Mouse (Mus musculus): Measurements from ENCODE around the gene Cacna2d2. TPM values are rescaled to one million over a fixed set of nuclear protein-coding genes. Genes with fewer than 3 reads are reported as not detected.

Gene Cacna2d2
- polyA plus RNA-seq, 1 experiment from 2014 or later = 2.9 TPM

DNA sequence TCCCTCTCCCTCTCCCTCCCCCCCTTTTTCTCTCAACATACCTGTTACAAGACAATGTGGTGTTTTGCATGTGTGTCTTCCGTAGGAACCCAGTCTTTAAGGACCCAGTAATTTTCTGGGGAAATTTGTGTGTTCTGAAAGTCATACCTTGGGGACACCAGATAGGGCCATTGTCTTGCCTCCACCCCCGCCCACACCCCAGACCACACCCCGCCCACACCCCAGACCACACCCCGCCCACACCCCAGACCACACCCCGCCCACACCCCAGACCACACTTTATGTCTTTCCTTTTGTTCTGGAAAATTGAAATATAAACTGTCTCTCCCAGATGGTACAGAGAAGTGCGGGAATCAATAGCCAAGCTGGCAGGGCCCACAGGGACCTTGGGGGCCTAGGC lies 91.2 kb downstream of the Cacna2d2 start:
- DNase-seq (ENCODE audit: low spot score) = no peak
- H3K4me3 ChIP-seq = no peak overlapping the region

DNA sequence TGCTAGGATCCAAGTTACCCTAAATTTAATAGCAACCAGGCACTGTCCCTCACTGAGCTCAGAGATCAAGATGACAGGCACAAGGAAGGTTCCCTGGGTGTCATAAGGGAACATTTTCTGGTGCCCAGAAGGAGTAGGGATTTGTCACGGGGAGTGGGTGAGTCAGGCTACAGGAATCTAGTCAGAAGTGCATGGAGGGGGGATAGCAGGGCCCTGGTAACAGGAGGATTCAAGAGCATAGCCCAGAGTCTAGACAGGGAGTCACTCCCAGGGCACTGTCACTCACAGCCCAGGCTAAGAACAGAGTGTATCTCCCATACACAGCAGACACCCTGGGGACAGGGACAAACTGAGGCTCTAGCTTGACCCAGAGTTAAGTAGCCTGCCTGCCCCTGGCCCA lies 94.1 kb downstream of the Cacna2d2 start:
- Histone ChIP-seq H3K27me3 (ENCODE audit: insufficient read depth, poor library complexity, severe bottlenecking) (peaks cover 3% of the 10 kb centered on the region; the same call in 1 of the 2 replicates), H3K4me1 (replicated peaks) (peaks cover 23% of the 10 kb centered on the region), H3K27ac (no peak overlapping the region), H3K4me3 (no peak overlapping the region), H3K9me3 (no peaks in the 10 kb centered on the region), H3K36me3 (no peaks in the 10 kb centered on the region)
- 60% methylated on average over 1 of the region's 1 CpGs for WGBS
- DNase-seq (ENCODE audit: low spot score) = no peak

More for the DNA sequence above, 91.2 kb downstream of the Cacna2d2 start:
- Histone ChIP-seq H3K9me3 (no peaks in the 10 kb centered on the region), H3K36me3 (no peaks in the 10 kb centered on the region), H3K27me3 (ENCODE audit: insufficient read depth, poor library complexity, severe bottlenecking) (peaks cover 9% of the 10 kb centered on the region; the same call in 1 of the 2 replicates), H3K4me1 (replicated peaks) (peaks cover 43% of the 10 kb centered on the region), H3K27ac (peak overlapping the region; percentile 40; the same call in 1 of the 2 replicates)
- 69% methylated on average over 6 of the region's 6 CpGs for WGBS

DNA sequence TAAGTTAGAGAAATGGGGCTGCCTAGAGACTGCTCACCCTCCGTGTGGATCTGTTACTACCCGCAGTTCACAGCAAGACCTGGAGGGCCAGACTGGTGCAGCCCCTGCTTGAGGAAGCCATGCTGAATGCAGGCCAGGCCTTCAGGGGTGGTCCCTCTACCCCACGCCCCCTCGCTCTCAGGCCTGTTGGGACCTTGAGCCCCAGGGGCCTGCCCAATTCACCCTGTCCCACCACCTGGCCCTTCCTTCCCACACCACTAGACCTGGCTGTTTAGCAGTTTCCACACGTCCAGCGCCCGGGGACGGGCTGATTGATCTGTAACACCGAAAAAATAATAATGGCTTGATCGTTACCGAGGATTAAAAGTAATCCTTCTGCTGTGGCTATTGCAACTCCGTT lies 94.8 kb downstream of the Cacna2d2 start:
- no peaks in the 10 kb centered on the region for H3K36me3 ChIP-seq
- H3K27ac ChIP-seq = no peak overlapping the region
- H3K27me3 ChIP-seq (ENCODE audit: insufficient read depth, poor library complexity, severe bottlenecking) = peaks cover 3% of the 10 kb centered on the region; the same call in 1 of the 2 replicates
- peaks cover 23% of the 10 kb centered on the region for H3K4me1 ChIP-seq (replicated peaks)
- no peak for DNase-seq (ENCODE audit: low spot score)
- H3K9me3 ChIP-seq = no peaks in the 10 kb centered on the region
- WGBS = 76% methylated on average over 12 of the region's 12 CpGs
- no peak overlapping the region for H3K4me3 ChIP-seq

DNA sequence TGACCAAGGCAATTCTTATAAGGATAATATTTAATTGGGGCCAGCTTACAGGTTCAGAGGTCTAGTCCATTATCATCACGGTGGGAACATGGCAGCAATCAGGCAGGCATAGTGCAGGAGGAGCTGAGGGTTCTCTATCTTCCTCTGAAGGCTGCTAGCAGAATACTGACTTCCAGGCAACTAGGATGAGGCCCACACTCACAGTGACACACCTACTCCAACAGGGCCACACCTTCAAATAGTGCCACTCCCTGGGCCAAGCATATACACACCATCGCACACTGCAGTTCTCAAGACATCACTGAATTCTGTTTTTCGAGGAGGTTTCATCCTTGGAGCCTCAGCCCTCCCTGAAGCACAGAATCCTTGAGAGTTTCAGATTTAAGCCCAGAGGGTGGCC lies 96.9 kb downstream of the Cacna2d2 start:
- Histone ChIP-seq H3K4me1 (replicated peaks) (peaks cover 23% of the 10 kb centered on the region), H3K36me3 (no peaks in the 10 kb centered on the region), H3K9me3 (no peaks in the 10 kb centered on the region), H3K4me3 (no peak overlapping the region), H3K27me3 (ENCODE audit: insufficient read depth, poor library complexity, severe bottlenecking) (peaks cover 3% of the 10 kb centered on the region; the same call in 1 of the 2 replicates), H3K27ac (no peak overlapping the region)
- DNase-seq (ENCODE audit: low spot score) = no peak
- 87% methylated on average over 3 of the region's 3 CpGs for WGBS

DNA sequence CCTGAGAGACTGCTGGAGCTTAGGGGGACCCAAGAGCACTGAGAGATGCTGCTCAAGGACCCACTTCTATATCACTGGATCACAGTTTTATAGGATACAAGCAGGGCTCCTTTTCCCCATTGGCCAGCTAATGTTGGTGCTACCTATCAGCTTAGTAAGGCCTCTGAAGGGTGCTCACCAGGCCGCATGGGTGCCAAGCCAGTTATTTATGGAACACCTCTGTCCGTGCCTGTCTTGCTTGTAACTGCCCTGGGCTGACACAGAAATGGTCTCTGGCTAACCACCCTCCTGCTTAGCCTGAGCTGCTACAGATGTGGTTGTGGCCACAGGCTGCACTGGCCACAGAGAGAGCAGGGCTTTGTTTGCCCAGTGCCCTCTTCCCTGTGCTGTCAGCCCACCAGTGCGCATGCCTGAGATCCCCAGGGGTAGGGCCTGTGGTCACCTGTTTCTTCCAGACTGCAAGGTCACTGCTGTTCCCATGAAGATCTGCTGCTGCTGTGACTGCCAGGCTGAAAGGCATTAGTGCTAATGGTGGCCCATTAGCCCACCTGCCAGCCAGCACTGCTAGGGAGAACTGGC lies 101.4 kb downstream of the Cacna2d2 start:
- DNase-seq (ENCODE audit: low spot score) = no peak
- Histone ChIP-seq H3K4me3 (no peak overlapping the region), H3K27ac (0 out of 2 replicates have a peak overlapping the region, but pooled peaks have one; percentile 19), H3K9me3 (no peaks in the 10 kb centered on the region), H3K4me1 (replicated peaks) (0 out of 2 replicates have a peak, but pooled peaks cover 2% of the 10 kb centered on the region), H3K27me3 (ENCODE audit: insufficient read depth, poor library complexity, severe bottlenecking) (no peaks in the 10 kb centered on the region), H3K36me3 (no peaks in the 10 kb centered on the region)
- WGBS = 94% methylated on average over 3 of the region's 3 CpGs

DNA sequence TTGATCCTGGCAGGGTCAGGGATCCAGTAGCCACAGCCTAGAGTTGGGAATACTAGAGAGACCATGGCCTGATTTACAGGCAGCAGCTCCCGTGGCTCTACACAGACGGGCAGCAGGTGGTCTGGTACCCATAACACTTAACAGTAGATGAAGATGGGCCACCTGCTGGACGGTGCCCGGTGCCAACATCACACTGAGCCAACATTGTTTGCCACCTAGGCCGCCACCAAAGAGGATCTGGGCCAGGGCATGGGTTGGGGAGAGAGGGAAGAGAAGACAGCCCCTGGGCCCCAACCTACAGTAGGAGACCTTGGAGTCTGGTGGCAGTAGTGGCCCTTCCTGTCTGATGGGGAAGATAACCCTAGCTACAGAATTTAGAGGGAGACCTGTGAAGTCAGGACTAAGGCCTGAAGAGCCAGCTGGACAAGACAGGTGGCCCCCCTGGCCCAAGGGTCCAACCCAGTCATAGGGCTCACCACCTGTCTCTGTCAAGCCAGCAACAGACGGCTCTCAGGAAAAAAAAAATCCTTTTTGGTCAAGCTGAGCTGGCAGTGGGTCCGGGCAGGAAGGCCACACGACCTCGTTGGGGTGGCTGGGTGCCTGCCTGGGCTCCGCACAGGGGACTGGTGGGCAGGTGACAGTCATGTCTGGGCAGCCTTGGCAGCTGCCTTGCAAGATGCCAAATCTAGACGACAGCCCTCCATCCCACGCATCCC lies 102.9 kb downstream of the Cacna2d2 start:
- Histone ChIP-seq H3K9me3 (no peaks in the 10 kb centered on the region), H3K27ac (no peak overlapping the region)

DNA sequence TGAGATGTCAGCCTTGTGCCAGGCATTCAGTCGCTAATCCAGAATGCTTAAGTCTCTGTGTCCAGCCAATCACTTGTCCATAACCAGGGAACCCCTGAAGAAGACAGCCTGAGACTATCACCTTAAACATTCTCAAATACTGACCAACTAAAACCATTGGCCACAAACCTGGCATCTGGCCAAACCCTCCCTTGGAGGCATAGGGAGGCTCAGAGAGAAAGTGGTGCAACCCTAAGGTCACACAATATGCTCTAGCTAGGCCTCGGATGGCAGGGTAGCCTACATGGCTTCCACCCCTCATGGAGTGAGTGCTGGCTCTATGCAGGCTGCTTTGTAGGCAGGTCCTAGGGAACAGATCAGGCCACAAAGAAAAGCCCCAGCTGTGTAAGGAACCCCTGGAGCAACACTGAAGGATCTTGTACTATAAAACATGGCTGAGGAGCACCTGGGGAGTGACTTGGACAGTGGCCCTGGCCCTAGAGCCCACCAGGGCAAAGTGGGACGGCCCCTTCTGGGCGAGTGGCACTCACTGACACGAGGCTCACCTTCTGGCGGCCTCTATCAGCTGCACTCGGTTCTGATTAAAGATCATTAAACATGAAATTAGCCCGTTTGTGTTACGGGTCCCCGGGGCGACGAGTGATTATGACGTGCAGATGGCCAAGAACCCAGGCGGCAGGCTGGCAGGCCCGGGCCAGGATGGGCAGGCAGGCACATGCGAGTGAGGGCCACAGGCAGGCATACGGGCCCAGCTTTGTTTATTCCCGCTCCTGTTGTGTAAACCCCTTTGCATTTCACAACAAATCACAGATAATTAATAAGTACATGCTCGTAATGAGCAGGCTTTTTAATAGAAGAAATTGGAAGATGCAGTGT lies 105.5 kb downstream of the Cacna2d2 start:
- Histone ChIP-seq H3K36me3 (no peaks in the 10 kb centered on the region), H3K27me3 (ENCODE audit: insufficient read depth, poor library complexity, severe bottlenecking) (peaks cover 6% of the 10 kb centered on the region), H3K4me1 (replicated peaks) (peaks cover 29% of the 10 kb centered on the region), H3K9me3 (no peaks in the 10 kb centered on the region), H3K27ac (no peak overlapping the region; the same call in 1 of the 2 replicates), H3K4me3 (no peak overlapping the region)
- DNase-seq (ENCODE audit: low spot score) = no peak
- WGBS = 84% methylated on average over 19 of the region's 19 CpGs

More for the DNA sequence above, 102.9 kb downstream of the Cacna2d2 start:
- no peaks in the 10 kb centered on the region for H3K36me3 ChIP-seq
- H3K4me1 ChIP-seq (replicated peaks) = peaks cover 9% of the 10 kb centered on the region
- 92% methylated on average over 12 of the region's 12 CpGs for WGBS
- DNase-seq (ENCODE audit: low spot score) = no peak
- H3K4me3 ChIP-seq = no peak overlapping the region
- H3K27me3 ChIP-seq (ENCODE audit: insufficient read depth, poor library complexity, severe bottlenecking) = 0 out of 2 replicates have a peak, but pooled peaks cover 3% of the 10 kb centered on the region

DNA sequence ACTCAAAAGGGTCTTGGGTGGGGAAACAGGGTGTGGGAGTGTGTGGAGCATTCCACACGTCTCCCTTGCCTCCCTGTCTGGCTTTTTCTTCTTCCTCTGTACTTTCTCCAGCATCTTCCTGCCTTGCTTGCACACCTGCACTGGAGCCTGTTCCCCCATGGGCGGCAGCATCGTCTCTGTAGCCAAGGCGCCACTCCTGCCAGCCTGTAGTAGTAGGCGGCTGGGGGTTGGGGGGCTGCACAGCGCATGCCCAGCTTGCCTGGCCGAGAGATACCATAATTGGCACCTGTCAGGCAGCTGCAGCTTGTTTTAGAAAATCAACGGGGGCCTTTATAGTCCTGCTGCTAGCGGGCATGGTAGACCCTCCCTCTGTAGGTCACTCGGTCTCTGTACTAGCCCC lies 108.9 kb downstream of the Cacna2d2 start:
- Histone ChIP-seq H3K9me3 (no peaks in the 10 kb centered on the region), H3K36me3 (no peaks in the 10 kb centered on the region), H3K27me3 (ENCODE audit: insufficient read depth, poor library complexity, severe bottlenecking) (peaks cover 6% of the 10 kb centered on the region), H3K4me1 (replicated peaks) (peaks cover 59% of the 10 kb centered on the region), H3K4me3 (no peak overlapping the region), H3K27ac (peak overlapping the region; percentile 40)
- DNase-seq (ENCODE audit: low spot score) = no peak
- WGBS = 59% methylated on average over 10 of the region's 10 CpGs

DNA sequence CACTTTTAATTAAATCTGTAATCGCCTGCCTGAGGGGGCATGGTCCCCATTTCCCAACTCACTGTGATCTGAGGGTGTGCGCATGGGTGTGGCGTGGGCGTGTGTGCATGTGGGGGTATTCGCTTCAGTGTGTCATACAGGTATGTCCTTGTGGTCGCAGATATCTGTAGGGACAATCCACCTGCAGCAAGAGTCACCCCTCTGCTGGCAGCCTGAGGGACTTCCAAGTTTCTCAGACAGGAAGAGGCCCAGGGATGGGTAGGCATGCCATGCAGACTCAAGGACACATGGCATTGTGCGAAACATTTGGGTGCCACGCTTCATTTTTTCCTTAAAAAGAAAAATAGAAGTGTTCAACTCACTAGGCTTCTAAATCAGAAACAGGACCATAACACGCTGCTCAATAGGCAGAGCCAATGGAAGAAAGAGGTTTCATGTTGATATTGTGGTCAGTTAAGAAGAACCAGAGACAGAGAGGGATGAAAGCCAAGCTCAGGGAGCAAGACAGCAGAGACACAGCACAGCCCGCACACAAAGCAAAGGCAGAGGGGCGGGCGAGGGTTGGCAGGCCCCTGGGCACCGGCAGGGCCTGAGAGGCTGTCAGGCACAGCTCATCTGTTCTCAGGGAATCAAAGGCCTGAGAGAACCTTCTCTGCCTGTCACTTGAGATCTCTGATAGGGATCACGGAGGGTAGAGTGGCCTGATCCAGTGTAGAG lies 111.1 kb downstream of the Cacna2d2 start:
- Histone ChIP-seq H3K27me3 (ENCODE audit: insufficient read depth, poor library complexity, severe bottlenecking) (peaks cover 6% of the 10 kb centered on the region), H3K36me3 (no peaks in the 10 kb centered on the region), H3K9me3 (no peaks in the 10 kb centered on the region), H3K4me3 (no peak overlapping the region), H3K27ac (peak overlapping the region; percentile 72), H3K4me1 (replicated peaks) (peaks cover 71% of the 10 kb centered on the region)
- WGBS = 91% methylated on average over 14 of the region's 14 CpGs
- no peak for DNase-seq (ENCODE audit: low spot score)

DNA sequence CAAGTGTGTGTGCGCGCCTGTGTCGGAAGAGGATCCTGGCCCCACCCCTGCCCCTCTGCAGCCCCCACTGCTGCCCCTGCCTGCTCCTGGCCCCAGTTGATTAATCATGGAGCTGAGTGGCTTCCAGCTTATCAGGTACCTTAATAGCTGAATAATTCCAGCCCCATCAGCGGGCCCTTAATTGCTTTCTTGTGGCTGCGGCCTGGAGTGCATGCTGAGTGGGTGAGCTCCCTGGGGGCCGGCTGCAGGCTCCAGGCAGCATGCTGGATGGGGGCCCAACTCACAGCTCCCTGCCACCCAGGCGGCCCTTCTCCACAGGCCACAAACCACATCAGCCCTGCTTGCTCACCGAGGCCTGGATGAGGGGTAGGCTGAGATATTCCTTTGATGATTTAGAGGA lies 112.0 kb downstream of the Cacna2d2 start:
- H3K36me3 ChIP-seq = no peaks in the 10 kb centered on the region
- H3K27ac ChIP-seq = peak overlapping the region; percentile 72
- peaks cover 6% of the 10 kb centered on the region for H3K27me3 ChIP-seq (ENCODE audit: insufficient read depth, poor library complexity, severe bottlenecking)
- H3K4me1 ChIP-seq (replicated peaks) = peaks cover 71% of the 10 kb centered on the region
- no peak for DNase-seq (ENCODE audit: low spot score)
- H3K9me3 ChIP-seq = no peaks in the 10 kb centered on the region
- H3K4me3 ChIP-seq = no peak overlapping the region
- 67% methylated on average over 8 of the region's 8 CpGs for WGBS

DNA sequence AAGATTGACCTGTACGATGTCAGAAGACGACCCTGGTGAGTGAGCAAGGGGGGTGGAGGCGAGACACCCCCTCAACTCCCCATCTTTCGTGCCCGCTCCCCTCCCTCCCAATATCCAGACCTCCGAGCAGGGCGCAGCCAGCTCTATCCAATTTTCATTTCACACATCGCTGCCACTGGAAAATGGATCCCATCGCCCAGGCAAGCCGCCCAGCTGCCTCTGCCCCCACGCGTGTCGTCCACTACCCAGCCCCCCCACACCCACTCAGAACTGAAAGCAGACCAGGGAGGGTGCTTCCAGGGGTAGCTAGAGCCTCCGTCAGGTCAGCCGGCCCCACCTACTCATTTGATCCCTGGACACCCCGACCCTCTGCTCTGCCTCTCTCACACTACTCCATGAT lies 112.9 kb downstream of the Cacna2d2 start:
- H3K27ac ChIP-seq = peak overlapping the region; percentile 72

DNA sequence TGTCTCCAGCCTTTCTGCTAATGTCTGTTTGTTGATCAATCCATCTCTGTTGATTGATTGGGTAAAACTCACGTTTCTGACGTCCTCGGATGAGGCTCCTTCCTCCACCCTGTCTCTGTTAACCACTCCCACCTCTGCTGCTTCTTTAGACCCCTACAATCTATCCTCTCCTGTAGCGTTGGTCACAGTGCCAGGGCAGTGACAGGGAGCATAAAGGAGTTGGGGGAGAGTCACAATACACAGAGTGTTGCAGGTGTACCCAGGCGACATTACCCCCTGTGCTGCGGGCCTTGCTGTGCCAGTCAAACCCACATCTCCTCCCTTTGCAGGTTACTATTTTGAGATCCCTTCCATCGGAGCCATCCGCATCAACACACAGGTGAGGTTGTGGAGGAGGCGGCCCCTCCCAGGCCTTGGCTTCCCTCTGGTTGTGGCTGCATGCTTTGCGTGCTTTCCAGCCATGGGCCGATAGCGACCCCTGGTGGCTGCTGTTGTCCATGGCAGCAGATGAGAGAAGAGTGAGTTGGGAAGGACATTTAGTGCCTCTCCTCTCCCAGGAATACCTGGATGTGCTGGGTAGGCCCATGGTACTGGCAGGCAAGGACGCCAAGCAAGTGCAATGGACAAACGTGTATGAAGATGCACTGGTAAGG lies 115.0 kb downstream of the Cacna2d2 start:
- H3K27me3 ChIP-seq (ENCODE audit: insufficient read depth, poor library complexity, severe bottlenecking) = peaks cover 8% of the 10 kb centered on the region
- WGBS = 24% methylated on average over 14 of the region's 14 CpGs
- H3K36me3 ChIP-seq = no peaks in the 10 kb centered on the region
- H3K9me3 ChIP-seq = no peaks in the 10 kb centered on the region
- H3K27ac ChIP-seq = peak overlapping the region; percentile 30; the same call in 1 of the 2 replicates
- no peak overlapping the region for H3K4me3 ChIP-seq
- peaks cover 53% of the 10 kb centered on the region for H3K4me1 ChIP-seq (replicated peaks)
- peak; percentile 87 for DNase-seq (ENCODE audit: low spot score)

More for the DNA sequence above, 112.9 kb downstream of the Cacna2d2 start:
- no peak for DNase-seq (ENCODE audit: low spot score)
- Histone ChIP-seq H3K27me3 (ENCODE audit: insufficient read depth, poor library complexity, severe bottlenecking) (peaks cover 3% of the 10 kb centered on the region), H3K9me3 (no peaks in the 10 kb centered on the region), H3K4me1 (replicated peaks) (peaks cover 65% of the 10 kb centered on the region), H3K36me3 (no peaks in the 10 kb centered on the region), H3K4me3 (no peak overlapping the region)
- WGBS = 68% methylated on average over 16 of the region's 16 CpGs

Data from hindbrain, embryonic 10.5 days (tissue).